Mouse (Mus musculus) heart, adult 2 months (tissue): ENCODE measurements around the gene Scamp4.

Experiments used
- EP300 ChIP-seq: fragments of 200-500 bp; IDR thresholded peaks from 2 replicates; pipeline ENCODE4 v1.6.1; 2011; ENCODE audit warnings: low read depth, low read length, control low read depth; ENCODE audit not compliant: insufficient read depth
- POLR2A ChIP-seq: fragments of 200-500 bp; IDR thresholded peaks from 2 replicates; pipeline ENCODE4 v1.6.1; 2011; ENCODE audit warnings: mild to moderate bottlenecking, low read depth, low read length, control low read depth; ENCODE audit not compliant: insufficient read depth

GRCm38 (mm10) chr10:80557346-80557965, 45.2 kb upstream of the Scamp4 start:
- no peak for TF ChIP-seq POLR2A
- TF ChIP-seq EP300: no peak
